Mouse (Mus musculus): Measurements from ENCODE around the gene Prrc2a.
"Not testable (repeated sequence)": the region's sequence is repeated elsewhere in the genome, so short reads cannot be mapped to it uniquely, and the experiment has no call there.

Prrc2a gene

DNA sequence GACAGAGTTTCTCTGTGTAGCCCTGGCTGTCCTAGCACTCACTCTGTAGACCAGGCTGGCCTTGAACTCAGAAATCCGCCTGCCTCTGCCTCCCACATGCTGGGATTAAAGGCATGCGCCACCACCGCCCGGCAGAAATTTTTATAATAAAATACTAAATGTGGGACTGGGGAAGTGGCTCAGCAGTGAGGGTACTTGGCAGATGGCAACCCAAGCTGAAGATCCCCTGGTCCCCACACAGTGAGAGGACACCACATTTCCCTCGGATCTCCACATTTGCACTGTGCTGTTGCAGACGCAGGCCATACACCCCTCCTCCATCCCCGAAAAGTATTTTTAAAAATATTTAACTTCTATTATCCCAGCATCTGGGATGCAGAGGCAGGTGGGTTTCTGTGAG lies 31.2 kb downstream of the Prrc2a start:
- in situ Hi-C loops (cut with MboI), result no loop called here

DNA sequence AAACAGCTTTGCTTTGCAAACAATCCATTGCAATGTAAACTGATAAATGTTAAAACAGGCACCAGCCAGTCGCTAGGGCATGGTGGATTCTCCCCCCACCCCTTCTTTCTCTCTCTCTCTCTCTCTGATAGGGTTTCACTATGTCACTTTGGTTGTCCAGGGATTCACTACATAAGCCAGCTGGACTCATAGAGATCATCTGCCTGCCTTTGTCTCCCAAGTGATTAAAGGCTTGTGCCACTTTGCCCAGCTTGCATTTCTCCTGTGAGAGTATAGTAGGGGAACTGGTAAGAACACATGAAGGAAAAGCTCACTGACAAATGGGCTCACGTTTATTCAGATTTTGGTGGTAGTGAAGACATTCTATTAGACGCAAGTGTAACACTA lies 32.5 kb downstream of the Prrc2a start:
- in situ Hi-C loops (cut with MboI), result no loop called here

DNA sequence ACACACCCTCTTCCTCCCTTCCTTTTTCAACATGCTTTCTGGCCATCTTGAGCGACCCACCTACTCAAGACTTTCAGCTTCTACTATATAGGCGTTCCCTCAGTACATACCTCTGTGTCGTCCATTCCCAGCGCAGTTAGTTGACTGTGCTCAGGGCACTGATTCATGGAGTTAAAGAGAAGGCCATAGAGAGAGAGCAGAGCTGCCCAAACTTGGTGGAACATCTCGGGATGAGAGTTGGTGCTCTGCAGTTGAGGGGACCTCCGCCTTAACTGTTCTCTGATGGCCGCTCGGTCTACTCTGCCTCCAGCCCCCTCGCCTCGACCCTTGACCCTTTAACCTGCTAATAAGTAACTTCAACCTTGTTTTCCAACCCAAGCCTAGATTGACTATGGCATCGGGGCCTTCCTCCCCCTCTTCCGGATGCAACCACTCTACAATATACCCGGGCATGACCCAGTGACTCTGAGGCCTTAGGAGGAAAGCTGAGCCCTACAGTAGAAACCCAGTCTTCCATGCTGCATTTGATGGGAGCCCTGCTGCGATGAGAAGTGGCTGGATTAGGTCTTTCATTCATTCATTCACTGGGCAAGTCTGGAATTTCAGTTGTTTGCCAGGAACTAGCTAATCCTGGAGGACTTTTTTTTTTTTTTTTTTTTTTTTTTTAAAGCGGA lies 33.1 kb downstream of the Prrc2a start, which contains the start of gene Apom:
Gene Apom (minus strand): TSS at position 551 of the 674 bp plus-strand sequence.
- in situ Hi-C loops (cut with MboI), result no loop called here

DNA sequence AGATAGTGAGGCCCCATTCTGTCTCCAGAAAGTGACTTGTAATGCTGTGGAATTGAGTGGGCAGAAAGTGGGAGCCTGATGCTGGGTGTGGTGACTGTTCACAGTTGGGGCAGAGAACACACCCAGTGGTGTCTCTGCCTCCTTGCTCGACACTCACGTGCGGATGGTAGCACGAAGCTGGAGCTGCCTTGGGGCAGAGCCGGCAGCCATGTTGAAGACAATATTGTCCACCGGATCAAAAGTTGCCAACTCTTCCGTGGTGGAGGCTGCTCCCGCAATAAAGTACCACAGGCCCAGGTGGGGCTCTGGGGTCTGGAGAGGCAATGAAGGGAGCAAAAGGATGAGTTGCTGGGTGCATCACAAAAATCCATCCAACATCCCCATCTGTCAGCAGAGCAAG lies 33.7 kb downstream of the Prrc2a start:
- in situ Hi-C loops (cut with MboI), result no loop called here

DNA sequence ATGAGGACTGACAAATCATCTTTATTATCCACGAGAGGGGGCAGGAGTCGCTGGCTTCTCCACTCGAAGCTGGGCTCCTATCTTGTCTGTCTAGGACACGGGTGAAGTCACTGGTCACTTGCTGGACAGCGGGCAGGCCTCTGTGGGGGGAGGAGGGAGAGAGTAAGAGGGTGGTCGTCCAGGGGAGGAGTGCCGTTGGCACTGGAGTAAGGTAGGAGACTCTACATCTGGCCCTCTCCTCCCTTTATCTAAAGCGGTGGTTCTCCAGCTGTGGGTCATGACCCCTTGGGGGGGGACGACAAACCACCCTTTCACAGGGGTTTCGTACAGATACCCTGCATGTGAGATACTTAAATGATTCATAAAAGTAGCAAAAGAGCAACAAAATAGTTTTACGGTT lies 35.7 kb downstream of the Prrc2a start:
- in situ Hi-C loops (cut with MboI), result no loop called here

DNA sequence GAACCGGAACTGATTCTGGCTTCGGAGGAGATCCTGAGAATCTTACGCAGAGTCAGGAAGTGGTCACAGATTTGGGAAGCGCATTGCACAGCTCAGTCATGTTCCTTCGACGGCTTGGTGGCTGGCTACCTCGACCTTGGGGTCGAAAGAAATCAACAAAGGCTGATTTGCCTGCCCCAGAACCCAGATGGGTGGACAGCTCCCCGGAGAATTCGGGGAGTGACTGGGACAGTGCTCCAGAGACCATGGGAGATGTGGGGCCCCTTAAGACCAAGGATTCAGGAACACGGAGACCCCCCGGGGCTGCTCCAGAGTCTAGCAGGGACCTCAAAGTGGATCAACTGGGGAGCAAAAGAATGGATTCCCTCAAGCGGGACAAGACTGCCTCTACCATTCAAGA lies 37.7 kb downstream of the Prrc2a start:
- in situ Hi-C loops (cut with MboI), result no loop called here

DNA sequence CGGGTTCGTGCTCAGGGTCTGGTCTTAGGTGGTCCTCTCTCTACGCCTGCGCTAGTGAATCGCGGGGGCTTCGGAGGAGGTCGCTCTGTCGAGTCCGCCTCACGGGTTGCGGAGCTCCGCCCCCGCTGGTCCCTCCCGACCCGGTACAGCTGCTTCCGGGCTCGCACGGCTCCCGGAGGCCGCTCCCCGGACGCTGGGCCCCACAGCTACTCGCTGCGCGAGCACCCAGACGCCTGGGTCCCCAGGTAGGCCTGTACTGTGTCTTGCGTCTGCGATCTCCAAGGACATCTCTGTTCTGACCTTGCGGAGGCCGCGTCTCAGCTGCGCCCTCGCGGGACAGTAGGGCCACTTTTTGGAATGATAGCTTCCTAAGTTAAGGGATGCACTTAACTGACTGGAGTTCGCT lies 38.5 kb downstream of the Prrc2a start, which contains the start of gene D17H6S53E:
Gene D17H6S53E (plus strand): TSS at position 168 of the 406 bp plus-strand sequence.
- in situ Hi-C loops (cut with MboI), result no loop called here

DNA sequence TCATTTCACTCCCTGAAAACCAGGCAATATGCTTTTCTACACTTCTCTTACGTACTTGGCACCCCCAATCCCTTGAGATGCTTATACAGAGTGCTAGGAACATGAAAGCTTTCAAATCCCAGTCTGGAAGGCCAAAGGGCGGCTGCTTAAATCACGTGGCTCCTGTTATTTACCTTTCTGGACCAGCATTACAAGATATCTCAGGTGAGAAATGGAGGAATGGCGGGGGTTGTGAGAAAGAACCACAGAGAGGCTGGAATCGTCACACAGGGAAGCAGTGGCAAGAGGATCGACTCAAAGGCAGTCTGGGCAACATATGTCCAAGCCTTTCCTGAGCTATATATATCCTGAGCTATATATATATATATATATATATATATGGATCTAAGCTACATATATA lies 39.1 kb downstream of the Prrc2a start:
- in situ Hi-C loops (cut with MboI), result no loop called here

DNA sequence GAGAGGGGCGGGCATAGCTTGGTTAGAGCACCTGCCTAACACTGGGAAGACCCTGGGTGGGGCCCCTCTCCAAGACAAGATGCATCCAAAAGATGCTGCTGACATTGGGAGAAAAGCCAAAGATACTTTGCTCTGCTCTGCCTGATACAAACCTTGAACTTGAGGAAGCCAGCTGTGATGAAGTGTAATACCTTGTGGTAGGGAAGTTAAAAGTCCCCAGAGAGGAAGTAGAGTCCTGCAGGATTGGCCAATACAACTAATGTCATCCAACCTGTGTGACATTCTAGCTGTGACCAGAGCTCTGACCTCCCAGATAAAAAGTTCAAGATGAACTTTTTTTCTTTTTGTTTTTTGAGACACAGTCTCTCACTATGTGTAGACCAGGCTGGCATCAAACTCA lies 39.6 kb downstream of the Prrc2a start:
- in situ Hi-C loops (cut with MboI), result no loop called here

DNA sequence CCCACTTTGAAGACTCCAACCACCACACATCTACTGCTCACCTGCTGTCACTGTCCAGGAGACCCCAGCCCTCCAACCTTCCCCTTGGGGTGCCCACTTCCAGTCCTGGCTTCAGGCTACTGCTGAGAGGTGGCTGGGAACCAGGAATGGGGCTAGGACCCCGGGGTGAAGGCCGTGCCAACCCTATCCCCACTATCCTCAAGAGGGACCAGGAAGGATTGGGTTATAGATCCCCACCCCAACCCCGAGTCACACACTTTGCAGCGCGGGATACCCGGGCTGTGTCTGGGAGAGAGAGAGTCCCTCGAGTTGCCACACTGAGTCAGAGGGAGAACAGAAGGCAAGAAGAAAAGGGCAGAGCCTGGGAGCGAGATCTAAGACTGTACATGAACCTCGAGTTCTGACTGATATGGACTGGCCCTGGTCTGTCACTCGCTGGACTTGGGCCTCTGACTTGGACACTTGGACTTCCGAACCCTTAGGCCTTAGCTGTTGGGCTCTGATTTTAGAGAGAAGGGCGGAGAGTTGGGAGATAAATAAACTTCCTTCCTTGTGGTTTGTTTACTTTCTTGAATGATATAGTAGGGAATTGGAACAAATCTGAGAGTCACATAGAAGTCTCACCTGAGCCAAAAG lies 40.3 kb downstream of the Prrc2a start:
- in situ Hi-C loops (cut with MboI), result not testable (repeated sequence)

DNA sequence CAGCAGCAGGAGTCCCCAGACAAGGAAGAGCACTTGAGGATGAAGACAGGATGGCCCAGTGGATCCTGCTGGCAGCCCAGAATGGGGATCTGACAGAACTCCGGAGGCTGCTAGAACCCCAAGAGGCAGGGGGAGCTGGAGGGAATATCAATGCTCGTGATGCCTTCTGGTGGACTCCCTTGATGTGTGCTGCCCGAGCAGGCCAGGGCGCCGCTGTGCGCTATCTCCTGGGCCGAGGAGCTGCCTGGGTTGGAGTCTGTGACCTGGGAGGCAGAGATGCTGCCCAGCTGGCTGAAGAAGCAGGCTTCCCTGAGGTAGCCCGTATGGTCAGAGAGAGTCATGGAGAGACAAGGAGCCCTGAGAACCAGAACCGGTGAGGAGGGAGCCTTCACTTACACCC lies 41.4 kb downstream of the Prrc2a start:
- in situ Hi-C loops (cut with MboI), result not testable (repeated sequence)

DNA sequence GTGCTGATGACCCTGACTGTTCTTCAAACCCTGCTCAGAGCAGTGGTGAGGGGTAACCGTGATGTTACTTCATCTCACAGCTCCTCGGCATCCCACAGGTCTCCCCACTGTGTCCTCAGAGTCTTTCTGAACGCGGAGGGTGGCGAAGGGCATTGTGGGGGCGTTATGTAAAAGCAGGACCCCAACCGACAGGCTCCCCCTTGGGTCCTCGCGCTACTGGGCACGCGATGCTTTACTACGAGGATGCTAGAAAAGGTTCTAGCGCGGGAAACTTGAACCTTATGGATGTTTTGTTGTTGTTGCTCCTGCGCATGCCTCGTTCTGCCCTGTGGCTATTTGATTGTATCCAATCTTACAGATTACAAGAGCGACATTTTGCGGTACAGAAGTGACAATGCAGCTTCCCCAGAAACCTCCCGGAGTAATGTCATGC lies 42.8 kb downstream of the Prrc2a start, which contains the start of gene Csnk2b:
Gene Csnk2b (minus strand): TSS at position 183 of the 433 bp plus-strand sequence.
- in situ Hi-C loops (cut with MboI), result no loop called here

DNA sequence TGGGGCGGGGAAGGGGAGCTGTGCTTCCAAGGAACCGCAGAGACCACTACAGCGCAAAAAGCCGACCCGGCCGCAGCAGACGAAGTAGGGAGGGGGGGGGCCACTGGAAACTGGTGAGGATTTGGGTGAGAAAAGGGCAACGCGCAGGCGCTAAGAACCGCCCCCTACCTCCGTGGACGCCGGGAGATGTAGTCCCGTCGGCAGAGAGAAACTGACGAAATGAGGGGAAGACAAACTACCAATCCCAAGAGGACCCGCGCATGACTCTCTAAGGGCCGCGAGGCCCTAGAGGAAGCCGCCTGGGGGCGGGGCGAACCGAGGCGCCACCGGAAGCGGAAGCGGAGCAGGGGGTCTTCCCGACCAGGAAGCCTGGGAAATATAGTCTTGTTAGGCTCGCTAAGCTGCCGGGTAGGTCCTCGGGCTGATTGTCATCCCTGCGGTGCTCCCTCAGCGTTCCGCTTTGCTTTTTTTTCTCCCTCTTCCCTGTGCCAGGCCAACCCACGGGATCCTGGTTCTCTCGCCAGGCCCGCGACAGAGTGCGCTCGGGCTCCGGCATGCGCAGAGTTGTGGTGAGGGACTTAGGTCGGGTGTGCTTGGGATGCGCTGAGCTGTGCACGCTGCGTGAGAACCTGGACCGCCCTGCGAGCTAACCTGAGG lies 43.4 kb downstream of the Prrc2a start, which contains the start of gene Gpank1:
Gene Gpank1 (plus strand): TSS at position 313 of the 657 bp plus-strand sequence.
- in situ Hi-C loops (cut with MboI), result no loop called here

DNA sequence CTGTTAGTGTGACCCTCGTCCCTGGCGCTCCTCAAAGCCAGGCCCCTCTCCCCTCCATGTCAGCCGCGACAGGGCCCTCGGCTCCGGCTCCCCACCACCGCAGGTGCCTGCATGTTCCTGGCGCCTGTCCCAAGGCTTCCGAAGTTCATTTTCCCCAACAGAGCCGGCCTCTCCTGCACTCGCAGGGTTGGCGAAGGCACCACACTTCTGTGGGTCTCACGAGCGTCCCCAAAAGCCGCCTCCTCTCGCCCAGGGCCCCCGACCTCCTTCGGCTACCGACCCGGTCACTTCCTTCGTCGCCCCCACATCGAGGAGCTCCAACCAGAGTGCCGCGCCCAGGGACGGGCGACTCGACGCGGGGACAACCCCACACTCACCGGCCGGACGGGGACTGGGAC lies 44.0 kb downstream of the Prrc2a start:
- in situ Hi-C loops (cut with MboI), result no loop called here

DNA sequence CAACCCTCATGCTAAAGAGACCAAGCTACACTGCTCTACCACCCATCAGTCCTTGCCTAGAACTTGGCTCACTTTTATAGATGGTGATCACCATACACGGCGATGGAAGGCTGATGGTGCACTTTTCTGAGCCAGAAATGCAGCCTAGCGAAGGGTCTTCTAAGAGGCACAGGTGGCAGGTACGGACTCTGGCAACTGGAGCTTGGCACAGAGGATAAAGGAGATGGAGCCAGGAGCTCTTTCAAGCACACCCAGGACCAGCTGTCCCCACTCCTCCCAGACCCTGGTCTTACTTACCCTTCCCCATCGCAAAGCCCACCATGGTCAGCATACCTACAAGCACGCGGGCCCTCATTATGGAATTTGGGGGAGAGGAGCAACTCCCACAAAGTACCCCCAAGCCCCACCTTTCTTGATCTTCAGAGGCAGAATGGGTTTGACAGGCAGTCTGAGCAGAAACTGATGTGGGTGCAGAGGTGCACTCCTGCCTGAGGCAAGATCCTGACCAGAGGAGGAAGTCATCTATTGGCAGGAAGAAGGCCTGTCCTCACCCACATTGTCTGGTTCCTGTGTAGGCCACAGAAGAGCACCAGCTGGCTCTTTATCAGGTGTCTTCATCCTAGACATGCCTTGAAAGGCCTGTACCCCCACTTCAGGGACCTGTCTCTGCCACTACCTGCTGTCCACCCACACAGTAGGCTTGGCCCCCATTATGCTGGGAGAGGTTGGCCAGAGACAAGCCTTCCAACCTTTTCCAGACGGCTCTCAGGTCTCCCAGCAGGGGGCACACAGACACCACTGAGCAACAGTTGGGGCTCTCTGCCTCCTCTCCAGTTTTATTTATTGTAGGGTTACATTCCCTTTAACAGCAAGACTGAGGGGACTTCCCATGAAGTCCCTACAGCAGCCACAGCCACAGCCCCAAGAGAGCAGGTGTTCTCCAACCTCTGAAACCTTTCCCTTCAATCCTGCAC lies 49.4 kb downstream of the Prrc2a start, which contains the start of gene Ly6g5b:
Gene Ly6g5b (minus strand): TSS at position 383 of the 974 bp plus-strand sequence.
- in situ Hi-C loops (cut with MboI), result no loop called here

DNA sequence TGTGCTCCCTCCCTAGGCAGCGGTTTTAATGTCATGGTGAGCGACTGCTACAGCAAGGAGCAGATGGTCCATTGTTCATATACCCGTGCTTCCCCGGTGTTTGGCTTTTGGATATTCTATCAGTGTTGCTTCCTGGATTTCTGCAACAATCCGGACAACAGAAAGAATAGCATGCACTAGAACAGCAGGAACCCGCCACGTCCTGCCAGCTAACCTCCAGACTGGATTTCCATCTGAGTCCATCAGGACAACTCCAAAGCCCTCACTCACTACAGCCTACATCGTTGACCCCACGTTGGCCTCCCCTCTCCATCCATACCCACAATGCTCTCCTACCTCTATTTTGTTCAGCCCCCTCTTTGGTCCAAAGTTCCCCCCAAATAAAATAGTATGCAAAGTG lies 52.9 kb downstream of the Prrc2a start:
- in situ Hi-C loops (cut with MboI), result no loop called here

DNA sequence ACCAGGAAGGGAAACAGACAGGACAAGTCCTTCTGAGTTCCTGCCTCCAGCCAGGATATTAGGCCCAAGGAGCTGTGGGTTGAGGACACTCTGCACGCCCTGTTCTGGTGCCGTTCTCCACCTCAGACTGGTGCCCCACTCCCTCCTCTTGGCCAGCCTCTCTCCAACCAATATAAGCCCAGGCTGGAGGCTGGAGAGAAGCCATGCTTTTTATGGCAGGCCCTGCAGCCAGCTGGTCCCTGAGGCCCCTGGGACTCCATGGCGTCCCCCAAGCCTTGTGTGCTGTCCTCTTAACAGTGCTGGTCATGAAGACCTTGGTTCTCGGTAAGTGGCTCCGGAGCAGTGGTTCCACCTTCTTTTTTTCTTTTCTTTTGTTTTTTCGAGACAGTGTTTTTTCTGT lies 56.6 kb downstream of the Prrc2a start, which contains the start of gene Ly6g5c:
Gene Ly6g5c (plus strand): TSS at position 183 of the 400 bp plus-strand sequence.
- in situ Hi-C loops (cut with MboI), result no loop called here

DNA sequence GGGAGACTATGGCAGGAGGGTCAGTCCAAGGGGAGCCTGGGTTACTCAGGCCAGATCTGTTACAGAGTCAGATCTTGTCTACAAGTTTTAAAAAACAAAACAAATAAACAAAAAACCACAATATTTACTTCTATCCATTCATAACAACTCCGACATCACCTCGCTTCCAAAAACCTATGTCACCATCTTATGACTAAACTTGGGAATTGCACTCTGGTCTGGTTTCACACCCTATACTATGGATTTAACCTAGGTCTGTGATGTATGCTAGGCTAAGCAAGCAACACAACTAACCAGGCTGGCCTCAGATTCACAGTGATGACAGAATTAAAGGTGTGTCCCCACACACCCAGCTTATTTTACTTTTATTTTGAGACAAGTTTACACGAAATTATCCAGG lies 58.2 kb downstream of the Prrc2a start:
- in situ Hi-C loops (cut with MboI), result no loop called here

DNA sequence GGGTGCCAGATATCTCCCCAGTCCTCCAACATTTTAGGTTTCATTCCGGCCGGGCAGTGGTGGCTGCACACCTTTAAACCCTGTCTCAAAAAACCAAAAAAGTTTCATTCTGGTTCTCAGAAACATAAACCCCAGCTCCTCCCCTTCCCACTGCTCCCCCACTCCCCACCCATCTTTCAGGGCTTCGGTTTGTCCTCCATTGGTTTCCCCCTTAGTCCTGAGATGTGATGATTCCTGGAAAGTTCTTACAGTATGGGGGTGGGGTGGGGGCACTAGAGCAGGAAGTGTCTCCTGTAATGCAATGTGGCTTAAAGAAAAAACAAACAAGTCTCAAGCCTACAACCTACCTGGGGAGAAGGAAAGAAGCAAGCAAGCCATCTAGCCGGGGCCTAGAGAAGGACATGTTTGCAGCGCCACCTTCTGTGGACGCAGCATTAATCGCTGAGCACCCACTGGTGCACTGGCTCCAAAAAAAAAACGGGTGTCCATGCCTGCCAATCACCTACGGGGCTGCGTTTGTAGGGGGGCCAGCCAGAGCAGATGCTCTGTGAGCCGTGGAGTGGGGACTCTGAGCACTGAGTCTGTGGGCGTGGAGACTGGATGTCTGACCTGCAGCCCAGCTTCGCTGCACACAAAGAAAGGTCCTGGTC lies 58.8 kb downstream of the Prrc2a start:
- in situ Hi-C loops (cut with MboI), result no loop called here

DNA sequence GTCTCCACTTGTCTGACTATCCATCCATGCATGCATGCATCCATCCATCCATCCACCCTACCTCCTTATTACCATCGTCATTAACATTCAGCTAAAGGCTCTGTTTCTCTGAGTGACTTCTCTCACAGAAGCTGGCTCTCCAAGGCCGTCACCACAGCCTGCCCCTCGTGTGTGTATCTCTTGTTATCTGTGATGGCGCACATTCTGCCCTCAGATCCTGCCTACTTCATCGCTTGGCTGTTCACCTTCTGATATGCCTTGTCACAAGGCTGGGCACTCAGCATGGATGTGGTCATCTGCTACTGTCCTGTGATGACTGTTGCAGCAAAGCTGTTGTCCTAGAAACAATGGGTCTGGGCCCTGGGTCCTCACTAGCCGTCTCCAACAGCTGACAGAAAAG lies 59.9 kb downstream of the Prrc2a start:
- in situ Hi-C loops (cut with MboI), result no loop called here

DNA sequence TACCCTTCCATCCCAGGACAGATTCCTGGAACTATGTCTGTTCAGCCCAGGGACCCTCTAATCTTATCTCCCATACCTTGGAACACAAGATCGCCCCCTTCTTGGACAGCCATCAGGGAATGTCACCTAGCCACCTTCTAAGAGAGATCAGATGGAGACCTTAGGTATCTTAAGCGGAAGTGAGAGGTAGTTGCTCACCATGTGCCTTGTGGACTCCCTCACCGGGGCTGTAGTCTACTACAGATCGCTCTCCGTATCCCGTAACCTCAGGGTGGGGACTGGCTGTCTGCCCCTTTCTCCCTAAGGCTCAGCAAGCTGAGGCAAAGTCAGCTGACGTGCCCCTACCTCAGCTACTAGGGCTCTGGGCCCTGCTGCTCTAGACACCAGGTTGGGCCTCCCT lies 60.6 kb downstream of the Prrc2a start:
- in situ Hi-C loops (cut with MboI), result no loop called here

All from mature B cell (primary cell).